Mouse (Mus musculus) hindbrain, embryonic 14.5 days (tissue): Measurements from ENCODE around the gene AC170998.1. TPM values are rescaled to one million over a fixed set of nuclear protein-coding genes. Genes with fewer than 3 reads are reported as not detected.

Experiments used
- polyA plus RNA-seq: library from polyadenylated mRNA; unstranded; fragments of >200 nt; fragmentation: Nextera tagmentation; extraction: Ambion mirVana; gene quantifications from 2 replicates; pipeline ENCODE4 v1.2.1, GENCODE M21; 2014

Gene AC170998.1
- polyA plus RNA-seq, 1 experiment from 2014 or later = 2.0 TPM

Other genes with a start within 250 kb of the AC170998.1 start
- 8.2 and 9.8 TPM in 2 replicates for gene Fkbp5, start 208.6 kb upstream of the AC170998.1 start, polyA plus RNA-seq
- not detected in 2 replicates for gene Armc12, start 195.3 kb upstream of the AC170998.1 start, polyA plus RNA-seq
- gene Clpsl2, start 176.7 kb upstream of the AC170998.1 start, polyA plus RNA-seq = not detected in 2 replicates
- gene Clps, start 165.3 kb upstream of the AC170998.1 start, polyA plus RNA-seq = not detected in 2 replicates
- 13.5 and 13.7 TPM in 2 replicates for gene Lhfpl5, start 150.4 kb upstream of the AC170998.1 start, polyA plus RNA-seq
- 110 TPM in 2 replicates for gene Srpk1, start 103.4 kb upstream of the AC170998.1 start, polyA plus RNA-seq
- gene Slc26a8, start 35.9 kb upstream of the AC170998.1 start, polyA plus RNA-seq = 1.8 and 2.3 TPM in 2 replicates
- gene Mapk14, start 34.8 kb upstream of the AC170998.1 start, polyA plus RNA-seq = 34.1 and 36.5 TPM in 2 replicates
- 0.56 and 1.6 TPM in 2 replicates for gene Mapk13, start 43.2 kb downstream of the AC170998.1 start, polyA plus RNA-seq
- gene Brpf3, start 75.0 kb downstream of the AC170998.1 start, polyA plus RNA-seq = 8.0 and 8.9 TPM in 2 replicates
- gene Pnpla1, start 132.3 kb downstream of the AC170998.1 start, polyA plus RNA-seq = 0.07 TPM in 1 of 2 replicates, not detected in the other
- gene 4930539E08Rik, start 189.2 kb downstream of the AC170998.1 start, polyA plus RNA-seq = 1.2 and 1.3 TPM in 2 replicates
- not detected in 2 replicates for gene Pxt1, start 217.8 kb downstream of the AC170998.1 start, polyA plus RNA-seq
- gene Kctd20, start 225.9 kb downstream of the AC170998.1 start, polyA plus RNA-seq = 78.9 and 82.8 TPM in 2 replicates